Mouse (Mus musculus) embryonic facial prominence, embryonic 13.5 days (tissue): Measurements from ENCODE around the gene St6gal2. TPM values are rescaled to one million over a fixed set of nuclear protein-coding genes. Genes with fewer than 3 reads are reported as not detected.

Experiments used
- ATAC-seq: fragments of 200-750 bp; cut with Nextera tagmentation; 2 replicates; pipeline ENCODE4 v1.8.0; 2017; ENCODE audit warnings: low read depth; ENCODE audit not compliant: insufficient number of reproducible peaks, insufficient read depth, low FRiP score, low TSS enrichment
- H3K27ac ChIP-seq: fragments of 300-500 bp; sonication (generic); 2 replicates; pipeline ENCODE4 v1.5.1; 2015; ENCODE audit warnings: moderate library complexity, mild to moderate bottlenecking, inconsistent platforms
- H3K27me3 ChIP-seq: fragments of 300-500 bp; sonication (generic); 2 replicates; pipeline ENCODE4 v1.6.1; 2015; ENCODE audit warnings: mild to moderate bottlenecking, inconsistent platforms
- H3K36me3 ChIP-seq: fragments of 300-500 bp; sonication (generic); 2 replicates; pipeline ENCODE4 v1.6.1; 2015; ENCODE audit warnings: mild to moderate bottlenecking, inconsistent platforms
- H3K4me1 ChIP-seq: fragments of 300-500 bp; sonication (generic); 2 replicates; pipeline ENCODE4 v1.6.1; 2015; ENCODE audit warnings: inconsistent platforms
- H3K4me2 ChIP-seq: fragments of 300-500 bp; sonication (generic); 2 replicates; pipeline ENCODE4 v1.6.1; 2015; ENCODE audit warnings: moderate library complexity, mild to moderate bottlenecking, inconsistent platforms
- H3K4me3 ChIP-seq: fragments of 300-500 bp; sonication (generic); 2 replicates; pipeline ENCODE4 v1.5.1; 2015; ENCODE audit warnings: mild to moderate bottlenecking, inconsistent platforms
- H3K9ac ChIP-seq: fragments of 300-500 bp; sonication (generic); 2 replicates; pipeline ENCODE4 v1.6.1; 2015; ENCODE audit warnings: mild to moderate bottlenecking, inconsistent platforms
- H3K9me3 ChIP-seq: fragments of 300-500 bp; sonication (generic); 2 replicates; pipeline ENCODE4 v1.6.1; 2016; ENCODE audit warnings: inconsistent platforms
- WGBS: fragments of 180-500 bp; shearing (Covaris S2); methylation state at CpG from one replicate; pipeline ENCODE4 v1.1.7; 2015; ENCODE audit warnings: mixed read lengths; 5-methylcytosine and 5-hydroxymethylcytosine counted together
- polyA plus RNA-seq: library from polyadenylated mRNA; unstranded; fragments of >200 nt; fragmentation: Nextera tagmentation; extraction: Ambion mirVana; gene quantifications from 2 replicates; pipeline ENCODE4 v1.2.1, GENCODE M21; 2015

Gene St6gal2
- polyA plus RNA-seq, 1 experiment from 2014 or later, result 10.7 TPM

DNA sequence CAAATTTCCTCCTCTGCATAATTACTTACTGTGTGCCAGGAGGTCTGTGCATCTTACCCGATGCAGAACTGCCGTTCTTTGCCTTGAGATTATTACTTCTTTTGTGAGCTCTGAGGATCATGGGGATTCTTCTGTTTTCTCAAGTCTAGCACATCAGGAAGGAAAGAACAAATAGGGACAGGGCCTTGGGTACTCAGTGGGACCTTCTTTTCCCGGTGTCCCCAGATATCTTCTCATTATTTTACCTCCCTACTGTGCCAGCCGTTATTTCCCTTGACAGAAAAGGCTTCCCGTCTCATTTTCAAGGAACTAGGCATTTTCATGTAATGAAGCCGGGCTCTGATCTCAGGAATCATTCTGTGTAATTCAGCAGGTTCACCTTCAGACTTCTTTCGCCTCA is 34.2 kb downstream of the St6gal2 start:
- Histone ChIP-seq H3K9ac (no peak overlapping the region), H3K4me2 (no peak overlapping the region), H3K27me3 (no peaks in the 10 kb centered on the region), H3K27ac (no peak overlapping the region), H3K4me3 (no peak overlapping the region), H3K36me3 (peaks cover 8% of the 10 kb centered on the region), H3K4me1 (0 out of 2 replicates have a peak, but pooled peaks cover 8% of the 10 kb centered on the region), H3K9me3 (peaks cover 4% of the 10 kb centered on the region; the same call in 1 of the 2 replicates)
- WGBS, result 70% methylated on average over 7 of the region's 7 CpGs
- ATAC-seq, result no peak

GRCm38 (mm10) chr17:55484108-55484870 is 39.1 kb downstream of the St6gal2 start:
- H3K4me1 ChIP-seq, result peaks cover 7% of the 10 kb centered on the region; the same call in 1 of the 2 replicates
- no peak overlapping the region for H3K4me3 ChIP-seq
- ATAC-seq, result no peak
- no peak overlapping the region for H3K27ac ChIP-seq
- H3K9ac ChIP-seq, result no peak overlapping the region
- WGBS, result 67% methylated on average over 7 of the region's 7 CpGs
- no peaks in the 10 kb centered on the region for H3K27me3 ChIP-seq
- no peak overlapping the region for H3K4me2 ChIP-seq
- no peaks in the 10 kb centered on the region for H3K9me3 ChIP-seq
- H3K36me3 ChIP-seq, result peaks cover 8% of the 10 kb centered on the region

- H3K4me2 ChIP-seq, result no peak overlapping the region
- no peak for ATAC-seq
- no peak overlapping the region for H3K4me3 ChIP-seq
- no peaks in the 10 kb centered on the region for H3K4me1 ChIP-seq
- H3K27me3 ChIP-seq, result no peaks in the 10 kb centered on the region
- no peak overlapping the region for H3K9ac ChIP-seq
- H3K36me3 ChIP-seq, result no peaks in the 10 kb centered on the region
- 89% methylated on average over 7 of the region's 7 CpGs for WGBS
- no peak overlapping the region for H3K27ac ChIP-seq
- no peaks in the 10 kb centered on the region for H3K9me3 ChIP-seq
Observed at GRCm38 (mm10) chr17:55531872-55532271, 86.7 kb downstream of the St6gal2 start.

GRCm38 (mm10) chr17:55548476-55548875 is 103.3 kb downstream of the St6gal2 start:
- Histone ChIP-seq H3K4me2 (no peak overlapping the region), H3K9ac (no peak overlapping the region), H3K9me3 (no peaks in the 10 kb centered on the region), H3K4me1 (no peaks in the 10 kb centered on the region), H3K36me3 (no peaks in the 10 kb centered on the region), H3K27me3 (no peaks in the 10 kb centered on the region), H3K4me3 (no peak overlapping the region), H3K27ac (no peak overlapping the region)
- no peak for ATAC-seq
- WGBS, result 82% methylated on average over 1 of the region's 1 CpGs

- Histone ChIP-seq H3K9ac (no peak overlapping the region), H3K9me3 (no peaks in the 10 kb centered on the region), H3K36me3 (no peaks in the 10 kb centered on the region), H3K4me2 (no peak overlapping the region), H3K4me1 (no peaks in the 10 kb centered on the region), H3K4me3 (no peak overlapping the region), H3K27ac (no peak overlapping the region), H3K27me3 (no peaks in the 10 kb centered on the region)
- ATAC-seq, result no peak
- WGBS, result 67% methylated on average over 2 of the region's 2 CpGs
Observed at GRCm38 (mm10) chr17:55561774-55562173, 116.6 kb downstream of the St6gal2 start.

Other genes with a start within 250 kb of the St6gal2 start
- gene Vmn2r118, start 179.8 kb downstream of the St6gal2 start, polyA plus RNA-seq, result not detected in 2 replicates